Comparison of ENCODE assay signal across 8 mouse cellular contexts in the genomic region with DNA sequence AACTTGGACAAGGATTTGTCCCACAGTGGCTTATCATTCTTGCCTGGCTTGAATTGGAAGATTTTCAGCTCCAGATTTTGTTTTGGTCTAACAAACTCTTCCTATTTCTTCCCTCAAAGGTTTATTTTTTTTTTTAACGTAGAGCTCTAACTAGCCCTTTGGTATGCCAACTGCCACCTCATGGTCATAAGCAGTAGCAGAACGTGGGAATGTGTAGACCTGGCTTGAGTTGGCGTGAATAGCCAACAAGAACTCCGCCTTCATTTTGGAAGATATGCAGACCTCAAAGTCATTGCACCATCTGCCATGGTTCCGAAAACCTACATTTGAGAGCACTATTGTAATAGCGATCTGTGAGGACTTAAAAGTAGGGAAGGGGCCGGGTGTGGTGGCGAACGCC. TPM values are rescaled to one million over a fixed set of nuclear protein-coding genes. Genes with fewer than 3 reads are reported as not detected.
DNase-seq lines count a peak whose midpoint lies in the region; ATAC-seq and TF ChIP-seq lines count a peak whose summit lies in the region.

No protein-coding gene starts in this region.

- no peaks in the 10 kb centered on the region for H3K27me3 ChIP-seq in lung, postnatal 0 days (replicated peaks; ENCODE audit: insufficient read depth, low read length)
- peaks cover 2% of the 10 kb centered on the region; the same call in 1 of the 2 replicates for H3K27me3 ChIP-seq in embryonic facial prominence, embryonic 13.5 days
- no peaks in the 10 kb centered on the region for H3K27me3 ChIP-seq in limb, embryonic 12.5 days
- H3K27me3 ChIP-seq in stomach, embryonic 14.5 days (ENCODE audit: control insufficient read depth, insufficient read depth, low read length) = no peaks in the 10 kb centered on the region

- H3K9me3 ChIP-seq in lung, postnatal 0 days (ENCODE audit: low read length) = no peaks in the 10 kb centered on the region
- no peaks in the 10 kb centered on the region for H3K9me3 ChIP-seq in embryonic facial prominence, embryonic 13.5 days
- H3K9me3 ChIP-seq in limb, embryonic 12.5 days = no peaks in the 10 kb centered on the region
- no peaks in the 10 kb centered on the region for H3K9me3 ChIP-seq in stomach, embryonic 14.5 days (ENCODE audit: control insufficient read depth, low read depth, low read length)

- H3K4me2 ChIP-seq in lung, postnatal 0 days (replicated peaks; ENCODE audit: low read depth, low read length) = peak overlapping the region; percentile 74
- peak overlapping the region; percentile 90 for H3K4me2 ChIP-seq in embryonic facial prominence, embryonic 13.5 days
- H3K4me2 ChIP-seq in limb, embryonic 12.5 days = peak overlapping the region; percentile 62
- H3K4me2 ChIP-seq in stomach, embryonic 14.5 days (replicated peaks; ENCODE audit: low read depth, low read length) = peak overlapping the region; percentile 45

- WGBS in lung, postnatal 0 days = 48% methylated on average over 9 of the region's 9 CpGs
- WGBS in embryonic facial prominence, embryonic 13.5 days = 67% methylated on average over 9 of the region's 9 CpGs
- WGBS in limb, embryonic 12.5 days = 66% methylated on average over 9 of the region's 9 CpGs
- WGBS in stomach, embryonic 14.5 days = 56% methylated on average over 9 of the region's 9 CpGs
- WGBS in lung, adult 2 months = 43% methylated on average over 9 of the region's 9 CpGs

- TF ChIP-seq EP300 in lung, postnatal 0 days (IDR thresholded peaks at IDR 0.05) = no peak

- H3K27ac ChIP-seq in lung, postnatal 0 days (ENCODE audit: low read length) = no peak overlapping the region
- no peak overlapping the region for H3K27ac ChIP-seq in embryonic facial prominence, embryonic 13.5 days
- no peak overlapping the region for H3K27ac ChIP-seq in limb, embryonic 12.5 days
- H3K27ac ChIP-seq in stomach, embryonic 14.5 days (ENCODE audit: low read length) = no peak overlapping the region

- peak overlapping the region; percentile 94 for H3K4me3 ChIP-seq in lung, postnatal 0 days (ENCODE audit: low read depth, low read length)
- peak overlapping the region; percentile 82 for H3K4me3 ChIP-seq in embryonic facial prominence, embryonic 13.5 days
- peak overlapping the region; percentile 87 for H3K4me3 ChIP-seq in limb, embryonic 12.5 days (replicated peaks)
- H3K4me3 ChIP-seq in stomach, embryonic 14.5 days (ENCODE audit: low read depth, low read length) = peak overlapping the region; percentile 95
- no peak overlapping the region for H3K4me3 ChIP-seq in lung, adult 2 months (replicated peaks; ENCODE audit: extremely low read depth, low read depth, low read length)

- DNase-seq in lung, postnatal 0 days (ENCODE audit: low spot score) = peak; percentile 17
- DNase-seq in lung, adult 18-20 months = no peak
- DNase-seq in gastrocnemius, postnatal 10 days = no peak
- no peak for DNase-seq in lung, adult 2 months
- no peak for DNase-seq in adrenal gland, adult 18-20 months (ENCODE audit: low spot score in 2 of 2)

- 0 out of 2 replicates have a peak overlapping the region, but pooled peaks have one; percentile 84 for H3K9ac ChIP-seq in lung, postnatal 0 days (replicated peaks; ENCODE audit: low read depth)
- peak overlapping the region; percentile 94 for H3K9ac ChIP-seq in embryonic facial prominence, embryonic 13.5 days
- peak overlapping the region; percentile 85; the same call in 1 of the 2 replicates for H3K9ac ChIP-seq in limb, embryonic 12.5 days (replicated peaks)
- H3K9ac ChIP-seq in stomach, embryonic 14.5 days (replicated peaks; ENCODE audit: low read depth, low read length) = no peak overlapping the region

- peaks cover 11% of the 10 kb centered on the region for H3K36me3 ChIP-seq in lung, postnatal 0 days (ENCODE audit: insufficient read depth, low read length)
- peaks cover 27% of the 10 kb centered on the region for H3K36me3 ChIP-seq in embryonic facial prominence, embryonic 13.5 days
- peaks cover 27% of the 10 kb centered on the region for H3K36me3 ChIP-seq in limb, embryonic 12.5 days
- peaks cover 22% of the 10 kb centered on the region for H3K36me3 ChIP-seq in stomach, embryonic 14.5 days (ENCODE audit: control insufficient read depth, insufficient read depth, low read length)

- no peak for ATAC-seq in lung, postnatal 0 days
- no peak for ATAC-seq in embryonic facial prominence, embryonic 13.5 days (ENCODE audit: insufficient number of reproducible peaks, insufficient read depth, low FRiP score, low TSS enrichment, low read depth)
- no peak for ATAC-seq in limb, embryonic 12.5 days (ENCODE audit: insufficient number of reproducible peaks, insufficient read depth, low FRiP score, low TSS enrichment, low read depth)
- no peak for ATAC-seq in stomach, embryonic 14.5 days (ENCODE audit: insufficient number of reproducible peaks, insufficient read depth, low FRiP score, low read depth)

- peaks cover 8% of the 10 kb centered on the region for H3K4me1 ChIP-seq in lung, postnatal 0 days (ENCODE audit: insufficient read depth, low read depth, low read length)
- peaks cover 19% of the 10 kb centered on the region for H3K4me1 ChIP-seq in embryonic facial prominence, embryonic 13.5 days
- H3K4me1 ChIP-seq in limb, embryonic 12.5 days (replicated peaks) = peaks cover 18% of the 10 kb centered on the region
- H3K4me1 ChIP-seq in stomach, embryonic 14.5 days (ENCODE audit: control insufficient read depth, insufficient read depth, low read length) = peaks cover 15% of the 10 kb centered on the region
- H3K4me1 ChIP-seq in lung, adult 2 months (ENCODE audit: control insufficient read depth, insufficient read depth, low read length) = peaks cover 7% of the 10 kb centered on the region; the same call in 1 of the 2 replicates

- no peak for TF ChIP-seq POLR2A in lung, adult 2 months (IDR thresholded peaks at IDR 0.05; ENCODE audit: borderline replicate concordance, extremely low read depth, low read depth, low read length)

- TF ChIP-seq CTCF in lung, postnatal 0 days (IDR thresholded peaks at IDR 0.05) = peak; percentile 26
- no peak for TF ChIP-seq CTCF in lung, adult 2 months (IDR thresholded peaks at IDR 0.05; ENCODE audit: insufficient read depth, low read length)

RNA-seq across cellular contexts. Expression of gene Man1b1, which starts 0.7 kb away (rescaled TPM):
- 36.8 and 40.9 TPM in 2 replicates for polyA plus RNA-seq in lung, postnatal 0 days (2015; fragmentation: Nextera tagmentation; extraction: Ambion mirVana)
- 61.1 and 79.4 TPM in 2 replicates for polyA plus RNA-seq in embryonic facial prominence, embryonic 13.5 days (2015; fragmentation: Nextera tagmentation; extraction: Ambion mirVana)
- polyA plus RNA-seq in limb, embryonic 12.5 days (2016; fragmentation: Nextera tagmentation; extraction: Ambion mirVana) = 57.2 and 58.9 TPM in 2 replicates
- polyA plus RNA-seq in stomach, embryonic 14.5 days (2014; fragmentation: Nextera tagmentation; extraction: Ambion mirVana) = 98.7 and 111 TPM in 2 replicates
- 10 to 100 TPM; 21.0 to 25.2 TPM for total RNA-seq in gastrocnemius, postnatal 10 days (2021)
- 14.4 and 18.1 TPM in 2 replicates for polyA plus RNA-seq in lung, adult 2 months (2012; rRNA removed)
- 10 to 100 TPM; 59.0 to 63.2 TPM for total RNA-seq in adrenal gland, adult 18-20 months (2021)

RNA-seq across cellular contexts. Expression of gene Grin1, which starts 12.5 kb away (rescaled TPM):
- polyA plus RNA-seq in lung, postnatal 0 days (2015; fragmentation: Nextera tagmentation; extraction: Ambion mirVana) = 0.30 and 0.36 TPM in 2 replicates
- polyA plus RNA-seq in embryonic facial prominence, embryonic 13.5 days (2015; fragmentation: Nextera tagmentation; extraction: Ambion mirVana) = 0.38 and 1.2 TPM in 2 replicates
- polyA plus RNA-seq in limb, embryonic 12.5 days (2016; fragmentation: Nextera tagmentation; extraction: Ambion mirVana) = 0.19 and 0.93 TPM in 2 replicates
- polyA plus RNA-seq in stomach, embryonic 14.5 days (2014; fragmentation: Nextera tagmentation; extraction: Ambion mirVana) = 1.8 and 3.2 TPM in 2 replicates
- under 1 TPM; 0.47 to 0.63 TPM for total RNA-seq in gastrocnemius, postnatal 10 days (2021)
- polyA plus RNA-seq in lung, adult 2 months (2012; rRNA removed) = 0.46 and 0.52 TPM in 2 replicates
- 10 to 100 TPM; 10.0 to 10.5 TPM for total RNA-seq in adrenal gland, adult 18-20 months (2021)

RNA-seq across cellular contexts. Expression of gene Dpp7, which starts 24.7 kb away (rescaled TPM):
- 10.5 and 11.1 TPM in 2 replicates for polyA plus RNA-seq in lung, postnatal 0 days (2015; fragmentation: Nextera tagmentation; extraction: Ambion mirVana)
- 23.0 and 25.5 TPM in 2 replicates for polyA plus RNA-seq in embryonic facial prominence, embryonic 13.5 days (2015; fragmentation: Nextera tagmentation; extraction: Ambion mirVana)
- 19.7 and 21.8 TPM in 2 replicates for polyA plus RNA-seq in limb, embryonic 12.5 days (2016; fragmentation: Nextera tagmentation; extraction: Ambion mirVana)
- polyA plus RNA-seq in stomach, embryonic 14.5 days (2014; fragmentation: Nextera tagmentation; extraction: Ambion mirVana) = 16.8 and 19.5 TPM in 2 replicates
- 1 to 10 TPM; 7.9 to 9.5 TPM for total RNA-seq in gastrocnemius, postnatal 10 days (2021)
- polyA plus RNA-seq in lung, adult 2 months (2012; rRNA removed) = 33.6 and 36.4 TPM in 2 replicates
- total RNA-seq in adrenal gland, adult 18-20 months (2021) = 10 to 100 TPM; 32.3 to 42.0 TPM

RNA-seq across cellular contexts. Expression of gene Uap1l1, which starts 34.0 kb away (rescaled TPM):
- 74.4 and 75.5 TPM in 2 replicates for polyA plus RNA-seq in lung, postnatal 0 days (2015; fragmentation: Nextera tagmentation; extraction: Ambion mirVana)
- polyA plus RNA-seq in embryonic facial prominence, embryonic 13.5 days (2015; fragmentation: Nextera tagmentation; extraction: Ambion mirVana) = 9.9 and 14.9 TPM in 2 replicates
- polyA plus RNA-seq in limb, embryonic 12.5 days (2016; fragmentation: Nextera tagmentation; extraction: Ambion mirVana) = 7.2 and 7.8 TPM in 2 replicates
- polyA plus RNA-seq in stomach, embryonic 14.5 days (2014; fragmentation: Nextera tagmentation; extraction: Ambion mirVana) = 21.9 and 27.2 TPM in 2 replicates
- 1 to 10 TPM; 9.0 to 9.8 TPM for total RNA-seq in gastrocnemius, postnatal 10 days (2021)
- polyA plus RNA-seq in lung, adult 2 months (2012; rRNA removed) = 59.5 and 65.3 TPM in 2 replicates
- total RNA-seq in adrenal gland, adult 18-20 months (2021) = 10 to 100 TPM; 18.8 to 20.9 TPM

RNA-seq across cellular contexts. Expression of gene Sapcd2, which starts 40.7 kb away (rescaled TPM):
- polyA plus RNA-seq in lung, postnatal 0 days (2015; fragmentation: Nextera tagmentation; extraction: Ambion mirVana) = 2.2 and 2.4 TPM in 2 replicates
- polyA plus RNA-seq in embryonic facial prominence, embryonic 13.5 days (2015; fragmentation: Nextera tagmentation; extraction: Ambion mirVana) = 38.9 and 47.9 TPM in 2 replicates
- 63.4 and 69.0 TPM in 2 replicates for polyA plus RNA-seq in limb, embryonic 12.5 days (2016; fragmentation: Nextera tagmentation; extraction: Ambion mirVana)
- 31.3 and 36.4 TPM in 2 replicates for polyA plus RNA-seq in stomach, embryonic 14.5 days (2014; fragmentation: Nextera tagmentation; extraction: Ambion mirVana)
- 1 to 10 TPM; 2.1 to 3.7 TPM for total RNA-seq in gastrocnemius, postnatal 10 days (2021)
- polyA plus RNA-seq in lung, adult 2 months (2012; rRNA removed) = 5.5 and 6.3 TPM in 2 replicates
- total RNA-seq in adrenal gland, adult 18-20 months (2021) = not detected
